Mouse (Mus musculus) intestine, embryonic 15.5 days (tissue): ENCODE data around the gene Rgl1. TPM values are rescaled to one million over a fixed set of nuclear protein-coding genes. Genes with fewer than 3 reads are reported as not detected.

Source experiments
- ATAC-seq: fragments of 200-750 bp; cut with Nextera tagmentation; 2 replicates; pipeline ENCODE4 v1.8.0; 2017; ENCODE audit warnings: moderate TSS enrichment, moderate library complexity
- H3K27ac ChIP-seq: fragments of 300-500 bp; sonication (generic); 2 replicates; pipeline ENCODE4 v1.5.1; 2015; ENCODE audit warnings: mild to moderate bottlenecking, inconsistent platforms
- H3K27me3 ChIP-seq: fragments of 300-500 bp; sonication (generic); replicated peaks from 2 replicates; pipeline ENCODE4 v1.6.1; 2015; ENCODE audit warnings: inconsistent platforms
- H3K36me3 ChIP-seq: fragments of 300-500 bp; sonication (generic); 2 replicates; pipeline ENCODE4 v1.6.1; 2015; ENCODE audit warnings: inconsistent platforms
- H3K4me1 ChIP-seq: fragments of 300-500 bp; sonication (generic); replicated peaks from 2 replicates; pipeline ENCODE4 v1.6.1; 2015; ENCODE audit warnings: inconsistent platforms
- H3K4me2 ChIP-seq: fragments of 300-500 bp; sonication (generic); replicated peaks from 2 replicates; pipeline ENCODE4 v1.6.1; 2015; ENCODE audit warnings: mild to moderate bottlenecking, inconsistent platforms
- H3K4me3 ChIP-seq: fragments of 300-500 bp; sonication (generic); replicated peaks from 2 replicates; pipeline ENCODE4 v1.5.1; 2015; ENCODE audit warnings: inconsistent platforms
- H3K9ac ChIP-seq: fragments of 300-500 bp; sonication (generic); 2 replicates; pipeline ENCODE4 v1.6.1; 2015; ENCODE audit warnings: inconsistent platforms
- H3K9me3 ChIP-seq: fragments of 300-500 bp; sonication (generic); 2 replicates; pipeline ENCODE4 v1.6.1; 2016; ENCODE audit warnings: inconsistent platforms
- WGBS: fragments of 180-500 bp; shearing (Covaris S2); methylation state at CpG from one replicate; pipeline ENCODE4 v1.1.7; 2015; 5-methylcytosine and 5-hydroxymethylcytosine counted together
- polyA plus RNA-seq: library from polyadenylated mRNA; unstranded; fragments of >200 nt; fragmentation: Nextera tagmentation; extraction: Ambion mirVana; gene quantifications from 2 replicates; pipeline ENCODE4 v1.2.1, GENCODE M21; 2015

The Rgl1 gene
- polyA plus RNA-seq, 1 experiment from 2014 or later, result 44.8 TPM

DNA sequence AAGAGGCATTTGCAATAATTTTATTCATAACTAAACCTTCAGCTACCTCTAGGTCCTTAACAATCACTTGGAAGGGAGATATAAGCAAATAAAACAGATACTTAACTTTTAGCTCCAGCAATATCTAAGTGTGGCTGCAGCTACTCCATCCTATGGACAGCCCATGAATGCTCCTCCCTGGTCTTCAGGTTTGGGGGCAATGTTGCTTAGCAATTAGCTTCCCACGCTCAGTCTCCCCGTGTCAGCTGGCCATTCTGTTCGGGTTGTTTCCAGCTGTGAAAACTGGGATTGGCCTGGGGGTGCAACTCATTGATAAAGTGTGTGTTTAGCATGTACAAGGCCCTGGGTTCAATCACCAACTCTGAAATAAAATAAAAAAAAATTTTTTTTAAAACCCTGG lies 136.4 kb downstream of the Rgl1 start:
- WGBS, result 85% methylated on average over 3 of the region's 3 CpGs
- no peak for ATAC-seq

DNA sequence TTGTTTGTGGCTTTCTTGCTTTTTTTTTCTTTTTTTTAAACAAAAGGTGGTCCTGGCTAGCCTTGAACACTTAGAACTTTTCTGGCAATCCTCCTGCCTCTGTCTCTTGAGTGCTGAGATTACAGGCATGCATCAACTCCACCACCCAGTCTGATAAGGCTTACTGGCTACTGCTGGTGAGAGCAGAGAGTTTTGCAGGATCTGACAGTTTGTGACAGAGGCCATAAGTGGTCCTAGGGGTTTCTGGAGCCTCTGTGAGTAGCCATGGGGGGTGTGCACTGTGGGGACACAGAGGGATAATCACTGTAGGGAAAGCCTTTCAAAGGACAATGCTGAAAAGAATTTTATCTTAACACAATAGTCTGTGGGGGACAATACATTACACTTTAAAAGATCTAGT lies 140.5 kb downstream of the Rgl1 start:
- Histone ChIP-seq H3K4me1 (peaks cover 29% of the 10 kb centered on the region), H3K4me2 (peak overlapping the region; percentile 79), H3K9ac (peak overlapping the region; percentile 79), H3K27ac (peak overlapping the region; percentile 82; the same call in 1 of the 2 replicates), H3K27me3 (no peaks in the 10 kb centered on the region), H3K36me3 (no peaks in the 10 kb centered on the region), H3K9me3 (no peaks in the 10 kb centered on the region), H3K4me3 (peak overlapping the region; percentile 57)
- no peak for ATAC-seq

More for the DNA sequence above, 136.4 kb downstream of the Rgl1 start:
- Histone ChIP-seq H3K27ac (no peak overlapping the region), H3K4me2 (no peak overlapping the region), H3K27me3 (no peaks in the 10 kb centered on the region), H3K9me3 (no peaks in the 10 kb centered on the region), H3K36me3 (no peaks in the 10 kb centered on the region), H3K9ac (no peak overlapping the region), H3K4me1 (peaks cover 6% of the 10 kb centered on the region; the same call in 1 of the 2 replicates), H3K4me3 (no peak overlapping the region)

DNA sequence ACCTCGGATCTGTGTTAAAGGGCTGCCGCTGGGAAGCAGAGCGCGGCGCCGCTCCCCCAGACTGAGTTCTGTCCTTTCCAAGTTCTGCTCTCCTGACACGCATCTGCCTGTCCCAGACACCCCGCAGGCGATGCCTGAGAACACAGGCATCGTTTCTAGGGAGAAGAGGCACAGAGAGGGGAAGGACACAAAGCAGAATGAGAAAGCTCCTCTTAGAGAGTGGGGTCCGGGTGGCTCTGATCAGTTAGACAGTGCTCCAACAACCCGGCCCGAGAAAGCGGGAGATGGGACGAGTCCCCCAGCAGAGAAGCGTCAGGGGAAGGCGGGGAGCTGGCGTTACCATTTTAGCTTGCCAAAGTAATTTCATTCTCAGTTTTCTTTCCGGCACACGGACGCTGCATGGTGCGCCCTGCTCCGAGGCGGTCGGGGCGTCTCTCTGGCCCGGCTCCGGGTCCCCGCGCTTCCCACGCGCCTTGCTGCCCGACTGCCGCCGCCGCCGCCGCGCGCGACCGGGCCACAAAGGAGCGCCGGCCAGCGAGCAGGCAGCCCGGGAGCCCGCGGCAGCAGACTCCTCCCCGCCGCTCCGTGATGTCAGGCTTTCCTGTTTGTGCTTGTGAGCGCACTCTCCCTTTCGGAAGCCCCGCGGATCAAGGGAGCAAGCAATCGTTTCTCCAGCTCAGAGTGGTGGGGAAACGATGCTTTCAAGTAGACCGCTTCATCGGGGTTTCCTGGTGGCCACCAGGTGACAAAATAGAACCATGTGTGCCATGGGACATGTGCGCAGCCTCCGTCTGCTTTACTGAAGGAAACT lies 141.3 kb downstream of the Rgl1 start:
- Histone ChIP-seq H3K9ac (peak overlapping the region; percentile 79), H3K9me3 (no peaks in the 10 kb centered on the region), H3K27me3 (no peaks in the 10 kb centered on the region), H3K4me3 (peak overlapping the region; percentile 57), H3K36me3 (no peaks in the 10 kb centered on the region), H3K4me2 (peak overlapping the region; percentile 79), H3K4me1 (peaks cover 29% of the 10 kb centered on the region), H3K27ac (peak overlapping the region; percentile 82)
- peak; percentile 86 for ATAC-seq
- under 1% methylated on average over 61 of the region's 61 CpGs for WGBS

DNA sequence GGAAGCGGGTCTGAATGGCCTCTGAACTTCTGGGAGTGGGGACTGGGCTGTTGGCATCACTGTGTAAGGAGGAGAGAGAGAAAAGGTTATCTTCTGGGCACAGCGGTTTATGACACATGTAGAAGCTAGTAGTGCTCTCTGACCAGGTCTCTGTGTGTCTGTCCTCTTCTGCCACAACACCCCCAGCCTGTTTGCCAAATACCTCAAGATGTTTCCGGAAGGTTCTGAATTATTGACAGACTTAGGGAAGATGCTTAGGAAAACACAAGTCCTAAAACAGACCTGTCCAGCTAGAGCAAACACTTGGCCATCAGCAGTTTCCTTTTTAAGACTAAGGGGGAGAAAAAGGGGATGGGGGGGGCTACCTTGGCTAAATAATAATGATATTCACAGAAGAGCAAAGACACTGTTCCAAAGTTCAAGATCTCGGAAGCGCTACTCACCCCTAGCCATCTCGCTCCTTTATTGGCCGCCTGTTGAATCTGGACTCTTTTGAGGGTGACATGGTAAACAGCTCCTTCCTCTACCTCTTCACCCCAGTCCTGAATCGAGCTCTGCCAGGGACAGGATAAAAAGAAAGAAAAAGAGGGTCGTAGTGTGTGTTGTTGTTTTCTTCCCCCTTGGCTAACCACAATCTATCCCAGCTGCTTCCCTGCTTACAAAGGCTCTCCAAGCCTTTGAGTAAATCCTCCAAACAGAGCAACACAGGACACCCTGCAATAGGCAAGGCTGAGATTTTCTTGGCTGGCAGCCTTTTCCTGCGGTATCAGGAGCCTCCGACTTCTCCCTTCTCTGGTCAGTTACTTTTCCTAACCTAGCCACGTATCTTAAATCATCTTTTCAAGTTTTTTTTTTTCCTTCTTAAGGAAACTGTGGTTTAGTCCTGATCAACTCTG lies 142.5 kb downstream of the Rgl1 start:
- Histone ChIP-seq H3K36me3 (no peaks in the 10 kb centered on the region), H3K4me2 (peak overlapping the region; percentile 79), H3K27ac (peak overlapping the region; percentile 57), H3K9me3 (no peaks in the 10 kb centered on the region), H3K9ac (peak overlapping the region; percentile 45; the same call in 1 of the 2 replicates), H3K4me1 (peaks cover 33% of the 10 kb centered on the region), H3K4me3 (peak overlapping the region; percentile 57), H3K27me3 (no peaks in the 10 kb centered on the region)
- no peak for ATAC-seq
- 34% methylated on average over 12 of the region's 12 CpGs for WGBS

DNA sequence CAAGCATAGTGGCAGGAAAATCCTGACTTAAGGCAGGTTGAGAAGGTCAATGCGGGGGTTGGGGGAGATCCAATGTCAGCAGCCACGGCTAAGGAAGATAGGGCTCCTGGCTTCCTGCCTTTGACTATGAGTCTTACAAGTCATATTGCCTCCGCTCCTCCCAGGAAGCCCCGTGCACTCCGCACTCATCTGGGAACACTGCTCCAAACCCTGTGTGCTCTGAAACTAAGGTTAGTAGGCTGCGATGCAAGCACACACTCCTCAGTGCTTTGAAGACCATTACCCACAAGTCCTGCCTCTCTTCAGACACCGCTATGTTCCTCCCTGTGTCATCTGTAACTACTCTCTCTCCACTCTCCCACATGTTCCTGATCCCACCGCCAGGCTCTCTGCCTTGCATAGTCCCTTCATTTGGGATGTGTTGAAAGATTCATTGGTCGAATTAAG lies 143.4 kb downstream of the Rgl1 start:
- peak overlapping the region; percentile 57 for H3K4me3 ChIP-seq
- H3K27me3 ChIP-seq, result no peaks in the 10 kb centered on the region
- H3K36me3 ChIP-seq, result no peaks in the 10 kb centered on the region
- 0 out of 2 replicates have a peak overlapping the region, but pooled peaks have one; percentile 8 for H3K9ac ChIP-seq
- peak overlapping the region; percentile 79 for H3K4me2 ChIP-seq
- ATAC-seq, result no peak
- no peak overlapping the region for H3K27ac ChIP-seq
- 61% methylated on average over 9 of the region's 9 CpGs for WGBS
- peaks cover 36% of the 10 kb centered on the region for H3K4me1 ChIP-seq
- H3K9me3 ChIP-seq, result no peaks in the 10 kb centered on the region

DNA sequence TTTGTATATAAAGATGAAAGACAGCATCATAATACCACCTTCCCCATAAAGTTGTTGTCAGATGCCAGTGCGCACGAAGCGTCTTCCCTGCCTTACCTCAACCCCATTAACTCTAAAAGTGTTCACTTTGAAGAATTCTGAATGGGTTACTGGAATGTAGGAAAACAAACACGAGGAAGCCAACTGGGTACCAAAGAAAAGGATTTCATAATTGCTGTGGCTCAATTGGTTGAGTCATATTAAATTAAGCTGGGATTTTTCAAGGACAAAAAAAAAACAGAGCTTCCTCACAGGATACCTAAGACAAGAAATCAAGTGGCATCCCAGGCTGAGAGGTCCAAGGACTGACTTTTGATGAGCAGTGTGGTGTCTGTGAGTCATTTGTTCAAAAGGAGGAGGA lies 144.5 kb downstream of the Rgl1 start:
- Histone ChIP-seq H3K9ac (no peak overlapping the region), H3K36me3 (no peaks in the 10 kb centered on the region), H3K27me3 (no peaks in the 10 kb centered on the region), H3K4me3 (no peak overlapping the region), H3K27ac (no peak overlapping the region), H3K4me1 (peaks cover 46% of the 10 kb centered on the region), H3K9me3 (no peaks in the 10 kb centered on the region), H3K4me2 (peak overlapping the region; percentile 79; the same call in 1 of the 2 replicates)
- WGBS, result 88% methylated on average over 4 of the region's 4 CpGs
- no peak for ATAC-seq

DNA sequence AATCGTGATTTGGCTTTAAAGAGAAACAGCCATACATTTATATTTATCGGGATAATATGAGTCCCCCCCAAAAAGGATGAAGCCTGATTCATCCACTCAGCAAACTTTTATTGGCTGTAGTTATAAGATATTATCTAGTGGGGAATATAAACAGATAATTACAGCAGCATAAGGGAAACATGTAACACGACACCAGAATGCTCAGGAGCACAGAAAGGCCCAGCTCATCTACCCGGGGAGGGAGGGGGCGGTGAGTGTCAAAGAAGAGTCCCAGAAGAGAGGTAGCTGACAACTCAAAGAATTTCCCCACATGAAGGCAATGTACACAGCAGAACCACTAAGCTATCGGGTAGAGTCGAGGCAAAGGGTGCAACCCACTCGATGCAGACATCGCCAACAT lies 146.8 kb downstream of the Rgl1 start:
- Histone ChIP-seq H3K4me1 (peaks cover 46% of the 10 kb centered on the region), H3K27ac (no peak overlapping the region), H3K36me3 (no peaks in the 10 kb centered on the region), H3K9ac (no peak overlapping the region), H3K4me2 (no peak overlapping the region), H3K4me3 (no peak overlapping the region), H3K27me3 (no peaks in the 10 kb centered on the region), H3K9me3 (no peaks in the 10 kb centered on the region)
- ATAC-seq, result no peak
- 64% methylated on average over 9 of the region's 9 CpGs for WGBS

DNA sequence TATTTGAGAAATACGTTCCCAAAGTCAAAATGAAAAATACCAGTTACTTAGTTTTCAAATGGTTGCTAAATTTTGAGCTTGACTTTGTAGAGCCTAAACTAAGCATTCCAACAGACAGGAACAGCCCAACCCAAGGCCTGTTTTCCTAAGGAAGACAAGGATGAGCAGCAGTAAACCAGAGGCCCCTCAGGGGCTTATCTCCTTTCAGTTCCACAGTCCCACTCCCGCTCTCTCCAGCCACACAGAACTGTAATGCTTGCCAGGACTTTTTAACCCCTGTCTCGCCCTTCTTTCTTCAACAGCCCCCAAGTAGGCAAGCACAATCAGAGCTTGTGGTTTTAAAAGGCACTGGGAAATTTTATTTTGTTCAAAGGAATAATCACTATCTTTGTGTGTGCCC lies 147.3 kb downstream of the Rgl1 start:
- Histone ChIP-seq H3K4me3 (no peak overlapping the region), H3K4me2 (no peak overlapping the region), H3K9ac (no peak overlapping the region), H3K27me3 (no peaks in the 10 kb centered on the region), H3K9me3 (no peaks in the 10 kb centered on the region), H3K36me3 (no peaks in the 10 kb centered on the region), H3K27ac (no peak overlapping the region), H3K4me1 (peaks cover 50% of the 10 kb centered on the region)
- no peak for ATAC-seq
- WGBS, result 72% methylated on average over 3 of the region's 3 CpGs

DNA sequence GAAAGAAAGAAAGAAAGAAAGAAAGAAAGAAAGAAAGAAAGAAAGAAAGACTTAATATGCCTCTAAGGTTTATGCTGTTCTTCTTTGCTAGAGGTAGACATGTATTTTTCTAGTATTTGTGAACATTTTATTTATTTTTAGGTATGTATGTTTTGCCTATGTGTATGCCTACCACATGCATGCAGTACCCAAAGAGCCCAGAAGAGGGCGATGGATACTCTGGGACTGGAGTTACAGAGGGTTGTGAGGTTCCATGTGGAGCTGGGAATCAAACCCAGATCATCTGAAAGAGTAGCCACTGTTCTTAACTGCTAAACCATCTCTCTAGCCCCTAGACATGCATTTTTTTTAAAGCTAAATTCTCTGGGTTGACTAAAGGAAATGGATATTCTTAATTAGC lies 147.8 kb downstream of the Rgl1 start:
- Histone ChIP-seq H3K9me3 (no peaks in the 10 kb centered on the region), H3K27me3 (no peaks in the 10 kb centered on the region), H3K4me3 (no peak overlapping the region), H3K4me2 (no peak overlapping the region), H3K36me3 (no peaks in the 10 kb centered on the region), H3K9ac (no peak overlapping the region), H3K4me1 (peaks cover 46% of the 10 kb centered on the region), H3K27ac (no peak overlapping the region)
- ATAC-seq, result no peak
- 55% methylated on average over 1 of the region's 1 CpGs for WGBS

DNA sequence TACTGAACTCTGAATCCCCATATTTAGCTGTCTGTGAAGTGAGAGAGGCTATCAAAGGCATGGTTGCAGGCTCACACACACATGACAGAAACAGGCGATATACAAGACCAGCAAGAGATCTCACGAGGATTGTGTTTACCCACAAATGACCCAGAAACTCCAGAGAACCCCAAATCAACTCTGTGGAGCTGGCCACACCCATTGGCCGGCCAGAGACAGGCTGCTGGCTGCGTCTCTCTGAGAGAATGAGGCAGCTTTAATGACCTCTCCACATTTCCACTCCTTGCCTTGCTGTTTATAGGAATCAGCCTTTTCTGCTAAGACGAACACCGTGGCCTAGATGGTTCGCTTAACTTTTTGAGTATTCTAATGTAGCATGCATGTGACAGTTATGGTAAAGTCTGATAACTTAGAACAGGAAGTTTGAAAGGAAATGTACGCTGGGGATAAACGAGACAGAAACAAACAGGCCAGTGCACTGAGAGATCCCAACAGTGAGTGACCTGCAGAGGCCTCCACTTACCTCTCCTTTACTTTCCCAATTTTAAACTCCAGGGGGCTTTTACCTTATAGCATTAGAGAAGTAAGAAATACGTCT lies 148.3 kb downstream of the Rgl1 start:
- peaks cover 43% of the 10 kb centered on the region for H3K4me1 ChIP-seq
- no peak overlapping the region for H3K4me2 ChIP-seq
- H3K9me3 ChIP-seq, result no peaks in the 10 kb centered on the region
- no peaks in the 10 kb centered on the region for H3K27me3 ChIP-seq
- no peaks in the 10 kb centered on the region for H3K36me3 ChIP-seq
- H3K9ac ChIP-seq, result no peak overlapping the region
- H3K27ac ChIP-seq, result no peak overlapping the region
- 53% methylated on average over 10 of the region's 10 CpGs for WGBS
- no peak for ATAC-seq
- no peak overlapping the region for H3K4me3 ChIP-seq

DNA sequence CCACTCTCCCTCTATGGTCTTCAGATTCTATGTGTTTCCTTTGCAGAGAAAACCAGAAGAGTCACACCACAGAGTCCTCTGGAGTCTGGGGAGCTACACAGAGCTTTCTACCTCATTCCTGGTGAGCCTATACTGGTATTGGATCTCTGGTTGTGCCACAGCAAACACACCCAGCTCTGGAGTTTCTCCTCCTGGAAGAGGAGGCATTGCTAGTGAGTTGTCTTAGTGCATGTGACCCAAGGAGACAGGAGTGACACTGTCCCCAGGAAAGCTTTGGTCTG lies 149.4 kb downstream of the Rgl1 start:
- Histone ChIP-seq H3K4me2 (no peak overlapping the region), H3K9ac (no peak overlapping the region), H3K36me3 (no peaks in the 10 kb centered on the region), H3K4me1 (peaks cover 41% of the 10 kb centered on the region), H3K9me3 (no peaks in the 10 kb centered on the region), H3K27me3 (no peaks in the 10 kb centered on the region), H3K4me3 (no peak overlapping the region), H3K27ac (peak overlapping the region; percentile 42)
- ATAC-seq, result no peak

DNA sequence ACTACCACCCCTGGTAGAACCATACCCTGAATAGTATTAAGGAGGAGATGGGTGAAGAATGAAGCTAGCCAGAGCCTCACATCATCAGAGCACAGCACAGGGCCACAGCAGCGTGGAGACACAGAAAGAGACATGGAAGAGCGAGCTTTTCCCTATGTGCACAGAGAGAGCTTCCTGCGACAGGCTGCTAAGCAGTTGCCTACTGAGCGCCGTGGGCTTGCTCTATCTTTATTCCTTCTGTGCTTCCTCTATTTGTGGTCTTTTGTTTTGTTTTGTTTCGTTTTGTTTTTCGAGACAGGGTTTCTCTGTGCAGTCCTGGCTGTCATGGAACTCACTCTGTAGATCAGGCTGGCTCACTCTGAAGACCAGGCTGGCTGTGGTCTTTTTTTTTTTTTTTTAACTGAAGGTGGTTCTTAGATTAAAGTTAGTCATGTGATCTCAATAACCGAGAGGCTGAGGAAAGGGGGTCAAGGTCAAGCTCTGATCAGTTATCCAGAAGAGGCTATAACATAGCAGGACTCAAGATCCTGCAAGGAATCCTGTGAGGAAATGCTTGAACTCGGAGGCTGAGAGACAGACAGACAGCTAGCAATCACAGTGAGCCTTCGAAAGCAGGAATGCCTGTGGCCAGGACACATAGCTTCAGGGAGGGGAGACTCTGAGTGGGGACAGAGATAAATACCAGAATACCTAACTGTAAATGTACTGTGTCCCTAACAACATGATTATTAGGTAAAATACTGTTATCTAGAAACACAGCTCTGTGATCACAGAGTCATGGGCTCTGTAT lies 150.0 kb downstream of the Rgl1 start:
- no peak for ATAC-seq
- Histone ChIP-seq H3K4me3 (no peak overlapping the region), H3K36me3 (no peaks in the 10 kb centered on the region), H3K9ac (no peak overlapping the region), H3K27me3 (no peaks in the 10 kb centered on the region), H3K27ac (peak overlapping the region; percentile 24), H3K4me1 (peaks cover 38% of the 10 kb centered on the region), H3K4me2 (no peak overlapping the region), H3K9me3 (no peaks in the 10 kb centered on the region)
- WGBS, result 76% methylated on average over 10 of the region's 10 CpGs
